Mouse (Mus musculus) kidney, adult 2 months (tissue): Measurements from ENCODE around the gene Syce1. TPM values are rescaled to one million over a fixed set of nuclear protein-coding genes. Genes with fewer than 3 reads are reported as not detected.

Experiments used
- DNase-seq: peaks from one replicate; pipeline ENCODE4 v3.0.0; 2021
- H3K27ac ChIP-seq: fragments of 200-500 bp; 2 replicates; pipeline ENCODE4 v1.5.1; 2012; ENCODE audit warnings: low read depth, low read length, control low read depth, inconsistent platforms; ENCODE audit not compliant: insufficient read depth
- H3K27me3 ChIP-seq: fragments of 200-500 bp; replicated peaks from 2 replicates; pipeline ENCODE4 v1.6.1; 2012; ENCODE audit warnings: mild to moderate bottlenecking, moderate library complexity, low read length, inconsistent platforms; ENCODE audit not compliant: control insufficient read depth, insufficient read depth
- H3K36me3 ChIP-seq: fragments of 200-500 bp; 2 replicates; pipeline ENCODE4 v1.6.1; 2012; ENCODE audit warnings: mild to moderate bottlenecking, moderate library complexity, low read length, inconsistent platforms; ENCODE audit not compliant: control insufficient read depth, insufficient read depth
- H3K4me1 ChIP-seq: fragments of 200-500 bp; 2 replicates; pipeline ENCODE4 v1.6.1; 2011; ENCODE audit warnings: low read length; ENCODE audit not compliant: control insufficient read depth, insufficient read depth
- H3K4me3 ChIP-seq: fragments of 200-500 bp; 2 replicates; pipeline ENCODE4 v1.5.1; 2011; ENCODE audit warnings: mild to moderate bottlenecking, low read depth, low read length, control low read depth; ENCODE audit not compliant: insufficient read depth
- CTCF ChIP-seq: fragments of 200-500 bp; conservative IDR thresholded peaks from 2 replicates; pipeline ENCODE4 v1.5.1; 2011; ENCODE audit warnings: low read depth, mild to moderate bottlenecking, control low read depth, low read length, moderate library complexity, mixed read lengths; ENCODE audit not compliant: insufficient read depth, insufficient read length
- POLR2A ChIP-seq: fragments of 200-500 bp; IDR thresholded peaks from one replicate; pipeline ENCODE4 v1.6.1; 2011; ENCODE audit warnings: low read depth, low read length, control low read depth
- WGBS: fragments of 180-500 bp; shearing (Covaris S2); methylation state at CpG from one replicate; pipeline ENCODE4 v1.1.7; 2018; 5-methylcytosine and 5-hydroxymethylcytosine counted together
- polyA plus RNA-seq: library from polyadenylated mRNA; depleted of rRNA; stranded (reverse); fragments of >200 nt; gene quantifications from 2 replicates; pipeline ENCODE4 v1.2.3, GENCODE M21; 2012

Syce1 gene
- polyA plus RNA-seq, 1 experiment = 0.05 TPM

DNA sequence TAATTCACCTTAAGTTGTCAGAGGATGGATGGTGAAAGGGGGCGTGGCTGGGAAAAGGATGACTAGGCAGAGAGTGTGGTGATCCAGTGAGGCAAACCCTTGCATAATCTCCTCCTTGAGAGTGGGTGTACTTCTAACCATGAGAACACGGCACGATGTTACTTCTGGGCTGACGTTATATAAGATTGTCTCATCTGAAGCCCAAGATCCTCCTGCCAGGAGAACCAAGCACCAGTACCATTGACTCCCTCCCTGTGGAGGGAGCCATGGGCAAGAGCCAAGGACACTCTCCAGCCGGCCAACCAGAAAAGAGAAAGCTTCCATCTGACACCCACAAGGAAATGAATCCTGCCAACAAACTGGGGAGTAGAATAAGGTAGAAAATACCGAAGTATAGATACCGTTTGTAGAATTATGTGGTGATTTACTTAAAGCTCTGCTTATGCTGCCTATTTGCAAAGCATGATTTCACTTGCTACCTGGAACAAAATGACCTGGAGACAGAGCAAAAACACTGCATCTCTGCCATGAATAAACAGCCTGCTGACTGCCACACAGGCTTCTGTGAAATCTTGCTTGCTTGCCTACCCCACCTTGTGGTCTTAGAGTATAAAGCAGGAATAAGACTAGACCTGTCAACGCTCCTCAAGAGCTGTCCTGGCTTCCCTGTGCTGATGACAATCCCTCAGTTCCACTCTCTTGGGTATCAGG lies 40.7 kb upstream of the Syce1 start:
- TF ChIP-seq CTCF (peak; percentile 63), POLR2A (no peak)
- H3K27me3 ChIP-seq = no peaks in the 10 kb centered on the region
- WGBS = 21% methylated on average over 8 of the region's 8 CpGs
- H3K27ac ChIP-seq = peak overlapping the region; percentile 44; the same call in 1 of the 2 replicates
- H3K36me3 ChIP-seq = no peaks in the 10 kb centered on the region
- DNase-seq = peak; percentile 90
- no peak overlapping the region for H3K4me3 ChIP-seq
- H3K4me1 ChIP-seq = peaks cover 4% of the 10 kb centered on the region; the same call in 1 of the 2 replicates

- 90% methylated on average over 4 of the region's 4 CpGs for WGBS
These were observed 35.1 kb upstream of the Syce1 start for GRCm38 (mm10) chr7:140822731-140823130.

GRCm38 (mm10) chr7:140821653-140822329 lies 34.1 kb upstream of the Syce1 start, which contains the start of gene Zfp941:
Gene Zfp941, minus strand, starts transcription at chr7:140822178.
- peak within 1 kb of the TSS; percentile 67 for H3K4me3 ChIP-seq
- DNase-seq = peak; percentile 70
- H3K27me3 ChIP-seq = no peaks in the 10 kb centered on the region
- H3K4me1 ChIP-seq = peaks cover 3% of the 10 kb centered on the region; the same call in 1 of the 2 replicates
- no peak within 1 kb of the TSS for H3K27ac ChIP-seq
- no peak for TF ChIP-seq POLR2A
- TF ChIP-seq CTCF = no peak
- H3K36me3 ChIP-seq = no peaks in the 10 kb centered on the region
- 3% methylated on average over 21 of the region's 21 CpGs for WGBS

More at GRCm38 (mm10) chr7:140822731-140823130, 35.1 kb upstream of the Syce1 start:
- TF ChIP-seq CTCF (no peak), POLR2A (no peak)
- no peak overlapping the region for H3K4me3 ChIP-seq
- H3K27ac ChIP-seq = no peak overlapping the region
- H3K4me1 ChIP-seq = peaks cover 3% of the 10 kb centered on the region; the same call in 1 of the 2 replicates
- no peaks in the 10 kb centered on the region for H3K27me3 ChIP-seq
- no peak for DNase-seq
- H3K36me3 ChIP-seq = no peaks in the 10 kb centered on the region

- H3K27me3 ChIP-seq = no peaks in the 10 kb centered on the region
- no peaks in the 10 kb centered on the region for H3K36me3 ChIP-seq
- peak overlapping the region; percentile 67; the same call in 1 of the 2 replicates for H3K4me3 ChIP-seq
- no peak overlapping the region for H3K27ac ChIP-seq
- DNase-seq = no peak
- WGBS = 52% methylated on average over 5 of the region's 5 CpGs
- peaks cover 3% of the 10 kb centered on the region; the same call in 1 of the 2 replicates for H3K4me1 ChIP-seq
- TF ChIP-seq POLR2A (no peak), CTCF (no peak)
These were observed 33.6 kb upstream of the Syce1 start for GRCm38 (mm10) chr7:140821305-140821652.

DNA sequence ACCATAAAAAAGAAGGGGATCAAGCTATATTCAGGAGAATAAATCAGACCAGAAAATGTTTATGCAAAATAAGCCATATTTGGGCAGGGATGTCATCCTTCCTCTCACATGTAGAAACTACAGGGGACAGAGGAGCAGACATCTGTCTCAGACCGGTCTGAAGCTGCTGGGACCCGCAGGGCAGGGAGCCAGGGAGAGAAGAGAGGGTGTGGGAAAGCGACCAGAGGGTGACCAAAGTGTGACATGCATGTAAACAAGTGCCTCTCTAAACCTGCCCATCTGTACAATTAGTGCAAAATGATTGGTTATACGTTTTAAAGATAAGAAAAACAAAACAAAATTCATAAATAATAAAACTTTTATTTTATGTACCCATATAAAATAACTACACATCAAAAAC lies 32.5 kb upstream of the Syce1 start:
- TF ChIP-seq POLR2A (no peak), CTCF (no peak)
- Histone ChIP-seq H3K4me1 (peaks cover 3% of the 10 kb centered on the region; the same call in 1 of the 2 replicates), H3K27me3 (no peaks in the 10 kb centered on the region), H3K4me3 (no peak overlapping the region), H3K27ac (no peak overlapping the region), H3K36me3 (no peaks in the 10 kb centered on the region)
- no peak for DNase-seq
- 55% methylated on average over 4 of the region's 4 CpGs for WGBS

GRCm38 (mm10) chr7:140812850-140813249 lies 25.2 kb upstream of the Syce1 start:
- H3K27ac ChIP-seq = no peak overlapping the region
- H3K4me3 ChIP-seq = no peak overlapping the region
- peaks cover 2% of the 10 kb centered on the region; the same call in 1 of the 2 replicates for H3K36me3 ChIP-seq
- WGBS = 85% methylated on average over 12 of the region's 12 CpGs
- H3K27me3 ChIP-seq = no peaks in the 10 kb centered on the region
- DNase-seq = no peak
- TF ChIP-seq POLR2A (no peak), CTCF (no peak)
- no peaks in the 10 kb centered on the region for H3K4me1 ChIP-seq

DNA sequence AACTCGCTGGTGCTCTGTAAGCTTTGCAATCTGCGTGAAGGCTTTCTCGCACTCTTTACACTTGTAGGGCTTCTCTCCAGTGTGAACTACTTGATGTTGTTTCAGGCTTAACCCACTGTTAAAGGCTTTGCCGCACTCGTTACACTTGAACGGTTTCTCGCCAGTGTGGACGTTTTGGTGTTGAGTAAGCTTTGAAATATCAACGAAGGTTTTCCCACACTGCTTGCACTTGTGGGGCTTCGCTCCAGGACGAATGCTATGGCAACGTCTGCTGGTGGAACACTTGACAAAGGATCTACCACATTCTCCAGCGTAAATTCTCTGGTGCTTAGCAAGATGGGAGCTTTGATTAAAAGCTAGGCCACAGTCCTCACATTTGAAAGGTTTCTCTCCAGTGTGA lies 24.1 kb upstream of the Syce1 start:
- Histone ChIP-seq H3K4me3 (no peak overlapping the region), H3K4me1 (no peaks in the 10 kb centered on the region), H3K36me3 (peaks cover 2% of the 10 kb centered on the region; the same call in 1 of the 2 replicates), H3K27ac (no peak overlapping the region), H3K27me3 (no peaks in the 10 kb centered on the region)
- 69% methylated on average over 13 of the region's 13 CpGs for WGBS
- TF ChIP-seq POLR2A = no peak
- TF ChIP-seq CTCF = no peak
- DNase-seq = no peak
